Mouse (Mus musculus) testis, postnatal 14 days (tissue): ENCODE results near the gene Spg21.

Experiments
- DNase-seq: peaks from one replicate; pipeline ENCODE4 v3.0.0; 2021; ENCODE audit warnings: low spot score

Gene Spg21

DNA sequence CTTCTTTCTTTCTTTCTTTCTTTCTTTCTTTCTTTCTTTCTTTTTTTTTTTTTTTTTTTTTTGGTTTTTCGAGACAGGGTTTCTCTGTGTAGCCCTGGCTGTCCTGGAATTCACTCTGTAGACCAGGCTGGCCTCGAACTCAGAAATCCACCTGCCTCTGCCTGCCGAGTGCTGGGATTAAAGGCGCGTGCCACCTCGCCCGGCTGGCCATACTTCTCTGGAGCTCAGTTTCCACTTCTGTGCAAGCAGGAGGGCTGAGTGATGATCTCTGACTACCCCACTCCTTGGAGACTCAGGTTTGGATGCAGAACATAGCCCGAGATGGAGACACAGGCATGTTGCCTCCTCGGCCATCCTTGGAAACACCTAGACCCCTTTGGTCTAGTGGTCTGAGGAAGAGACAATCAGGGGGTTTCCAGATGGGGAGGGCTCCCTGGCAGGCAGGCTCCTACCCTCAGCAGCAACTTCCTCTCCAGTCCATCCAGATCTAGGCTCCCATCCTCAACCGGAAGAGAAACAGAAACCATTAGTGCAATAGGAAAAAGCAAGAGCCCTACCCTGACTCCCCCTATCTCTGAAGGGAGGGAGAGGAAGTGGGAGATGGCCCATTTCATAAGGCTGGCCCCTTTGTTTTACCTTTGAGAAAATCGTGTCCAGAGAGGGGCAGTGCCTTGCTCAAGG lies 75.2 kb downstream of the Spg21 start:
- no peak for DNase-seq

DNA sequence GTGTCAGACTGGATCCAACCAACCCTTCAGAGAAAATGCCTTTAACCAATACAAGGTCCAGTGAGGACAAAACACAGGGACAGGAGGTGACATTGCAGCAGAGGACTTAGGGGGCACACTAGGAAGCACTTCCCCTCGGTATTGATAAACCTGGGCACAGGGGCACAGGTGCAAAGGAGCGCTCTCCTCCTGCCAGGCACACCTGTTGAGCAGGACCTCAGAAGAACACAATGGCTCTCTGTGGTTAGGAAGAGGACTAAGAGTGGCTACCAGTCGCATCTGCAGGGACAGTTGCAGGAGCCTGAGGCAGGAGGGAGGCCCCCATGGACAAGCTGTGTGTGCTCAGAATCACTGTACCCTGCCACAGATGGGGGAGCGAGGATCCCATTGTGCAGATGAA lies 75.7 kb downstream of the Spg21 start:
- no peak for DNase-seq
